ENCODE assay signal across 10 mouse cellular contexts in the genomic region with DNA sequence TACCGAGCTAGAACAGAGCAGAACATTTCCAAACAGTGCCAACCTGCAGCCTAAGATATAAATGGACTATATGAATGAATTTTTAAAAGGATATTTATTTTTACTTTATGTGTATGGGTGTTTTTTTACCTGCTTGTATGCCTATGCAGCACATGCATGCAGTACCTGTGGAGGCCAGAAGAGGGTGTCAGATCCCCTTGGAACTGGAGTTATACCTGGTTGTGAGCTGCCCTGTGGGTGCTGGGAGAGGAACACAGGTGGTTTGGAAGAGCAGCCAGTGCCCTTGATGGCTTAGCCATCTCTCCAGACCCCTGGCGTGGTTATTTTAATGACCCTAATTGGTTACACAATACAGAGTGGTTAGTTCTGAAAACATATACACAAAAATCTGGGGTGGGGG.
A peak's percentile ranks its signal among the peaks of the same experiment; 100 is the strongest.
DNase-seq lines count a peak whose midpoint lies in the region; ATAC-seq and TF ChIP-seq lines count a peak whose summit lies in the region.
"Had no signal": no experiment of that assay in that cellular context is flagged by ENCODE, and none has a peak within 500 bp of the region (broad histone marks: within the 10 kb centered on the region; RNA-seq: fewer than 3 reads in every experiment).

No protein-coding gene starts in this region.

- TF ChIP-seq POLR2A in ES-Bruce4 (IDR thresholded peaks at IDR 0.05; ENCODE audit: insufficient read depth, low read length) = no peak
- TF ChIP-seq POLR2A in small intestine, adult 2 months (IDR thresholded peaks at IDR 0.05; ENCODE audit: low read depth, low read length) = no peak

- peak; percentile 30 to 38 for DNase-seq in cerebellum, postnatal 10 days
- DNase-seq in cerebellum, adult 11-12 months = no peak
- no peak for DNase-seq in left cerebral cortex, adult 2 months (ENCODE audit: extremely low spot score in 1 of 2, low spot score in 2 of 2)
- DNase-seq in left cerebral cortex, postnatal 25 days (ENCODE audit: low spot score in 2 of 2) = no peak
- no peak for DNase-seq in layer of hippocampus, postnatal 25 days (ENCODE audit: extremely low spot score in 1 of 2, low spot score in 1 of 2)
- DNase-seq: gastrocnemius, postnatal 25 days had no signal

- H3K27ac ChIP-seq in left cerebral cortex, adult 2 months = no peak overlapping the region
- no peak overlapping the region for H3K27ac ChIP-seq in ES-Bruce4 (ENCODE audit: insufficient read depth, low read length)
- no peak overlapping the region for H3K27ac ChIP-seq in small intestine, adult 2 months (ENCODE audit: insufficient read depth, low read depth, low read length)
- H3K27ac ChIP-seq: neural tube, embryonic 12.5 days had no signal

- H3K36me3 ChIP-seq in ES-Bruce4 (ENCODE audit: control insufficient read depth, insufficient read depth, low read length, poor library complexity, severe bottlenecking) = no peaks in the 10 kb centered on the region
- H3K36me3 ChIP-seq in small intestine, adult 2 months (ENCODE audit: control insufficient read depth, insufficient read depth, low read length) = no peaks in the 10 kb centered on the region
- H3K36me3 ChIP-seq: neural tube, embryonic 12.5 days had no signal

- intact Hi-C loops in left cerebral cortex, adult 2 months (cut with DNase I) = no loop called here
- intact Hi-C loops in left cerebral cortex, postnatal 25 days (cut with DNase I) = no loop called here

- peaks cover 1% of the 10 kb centered on the region for H3K4me1 ChIP-seq in ES-Bruce4 (ENCODE audit: control insufficient read depth, insufficient read depth, low read length)
- H3K4me1 ChIP-seq in small intestine, adult 2 months (ENCODE audit: control insufficient read depth, insufficient read depth, insufficient read length, low read length) = peaks cover 2% of the 10 kb centered on the region; the same call in 1 of the 2 replicates

- H3K9ac ChIP-seq in ES-Bruce4 (ENCODE audit: low read depth, poor library complexity, severe bottlenecking) = no peak overlapping the region
- H3K9ac ChIP-seq: neural tube, embryonic 12.5 days had no signal

- 86% methylated on average over 2 of the region's 2 CpGs for WGBS in small intestine, adult 2 months

- TF ChIP-seq EP300 in ES-Bruce4 (IDR thresholded peaks at IDR 0.05; ENCODE audit: insufficient read depth, low read depth, low read length) = no peak

- H3K27me3 ChIP-seq in ES-Bruce4 (ENCODE audit: control insufficient read depth, insufficient read depth, low read length, poor library complexity, severe bottlenecking) = no peaks in the 10 kb centered on the region
- no peaks in the 10 kb centered on the region for H3K27me3 ChIP-seq in small intestine, adult 2 months (ENCODE audit: control insufficient read depth, insufficient read depth, low read length)
- H3K27me3 ChIP-seq: neural tube, embryonic 12.5 days had no signal

- no peak for ATAC-seq in megakaryocyte progenitor cell, adult 5-6 weeks (replicated peaks; ENCODE audit: poor library complexity)

- peak; percentile 39 for TF ChIP-seq CTCF in left cerebral cortex, adult 2 months (IDR thresholded peaks at IDR 0.05)
- peak; percentile 43 for TF ChIP-seq CTCF in ES-Bruce4 (IDR thresholded peaks at IDR 0.05; ENCODE audit: low read depth, low read length)
- peak; percentile 34; the same call in 1 of the 2 replicates for TF ChIP-seq CTCF in small intestine, adult 2 months (IDR thresholded peaks at IDR 0.05; ENCODE audit: extremely low read depth, insufficient read length, insufficient replicate concordance, low read depth, low read length)

- no peak overlapping the region for H3K4me3 ChIP-seq in left cerebral cortex, adult 2 months
- no peak overlapping the region for H3K4me3 ChIP-seq in ES-Bruce4 (ENCODE audit: low read depth, low read length)
- H3K4me3 ChIP-seq in small intestine, adult 2 months (ENCODE audit: low read depth, low read length) = no peak overlapping the region
- H3K4me3 ChIP-seq: neural tube, embryonic 12.5 days had no signal

- H3K9me3 ChIP-seq in ES-Bruce4 (replicated peaks; ENCODE audit: control insufficient read depth, insufficient read depth, low read length, poor library complexity, severe bottlenecking) = no peaks in the 10 kb centered on the region
- H3K9me3 ChIP-seq: neural tube, embryonic 12.5 days had no signal

Comparison
In these comparisons a context has a peak if more than half of its experiments do, and no peak if none do; other contexts are left out.
1. DNase-seq: peak in cerebellum, postnatal 10 days (2 of 2); none in cerebellum, adult 11-12 months (single experiment), left cerebral cortex, adult 2 months (0 of 2), left cerebral cortex, postnatal 25 days (0 of 2) and layer of hippocampus, postnatal 25 days (0 of 2).
2. Peak in every context shown above with its lines, with median percentiles within 50 percentile points of each other: CTCF ChIP-seq.